Mouse (Mus musculus) G1E (cell line): Measurements from ENCODE around the gene Pam.

Experiments
- CTCF ChIP-seq: IDR thresholded peaks from 2 replicates; pipeline ENCODE4 v1.5.1; 2012; ENCODE audit warnings: low read depth, low read length, inconsistent platforms, mixed read lengths
- POLR2AphosphoS5 ChIP-seq: IDR thresholded peaks from 2 replicates; pipeline ENCODE4 v1.6.1; 2012; ENCODE audit warnings: low read depth, low read length, inconsistent platforms; ENCODE audit not compliant: insufficient replicate concordance
- TAL1 ChIP-seq: conservative IDR thresholded peaks from 2 replicates; pipeline ENCODE4 v1.6.1; 2012; ENCODE audit warnings: low read depth, low read length, inconsistent platforms, mixed read lengths

- TF ChIP-seq CTCF = no peak
- no peak for TF ChIP-seq TAL1
- no peak for TF ChIP-seq POLR2AphosphoS5
Measured at GRCm38 (mm10) chr1:98062074-98062473, 33.4 kb downstream of the Pam start.
